Mouse (Mus musculus): ENCODE data around the gene Haus6.
"Not testable (repeated sequence)": the region's sequence is repeated elsewhere in the genome, so short reads cannot be mapped to it uniquely, and the experiment has no call there.

Haus6 gene

DNA sequence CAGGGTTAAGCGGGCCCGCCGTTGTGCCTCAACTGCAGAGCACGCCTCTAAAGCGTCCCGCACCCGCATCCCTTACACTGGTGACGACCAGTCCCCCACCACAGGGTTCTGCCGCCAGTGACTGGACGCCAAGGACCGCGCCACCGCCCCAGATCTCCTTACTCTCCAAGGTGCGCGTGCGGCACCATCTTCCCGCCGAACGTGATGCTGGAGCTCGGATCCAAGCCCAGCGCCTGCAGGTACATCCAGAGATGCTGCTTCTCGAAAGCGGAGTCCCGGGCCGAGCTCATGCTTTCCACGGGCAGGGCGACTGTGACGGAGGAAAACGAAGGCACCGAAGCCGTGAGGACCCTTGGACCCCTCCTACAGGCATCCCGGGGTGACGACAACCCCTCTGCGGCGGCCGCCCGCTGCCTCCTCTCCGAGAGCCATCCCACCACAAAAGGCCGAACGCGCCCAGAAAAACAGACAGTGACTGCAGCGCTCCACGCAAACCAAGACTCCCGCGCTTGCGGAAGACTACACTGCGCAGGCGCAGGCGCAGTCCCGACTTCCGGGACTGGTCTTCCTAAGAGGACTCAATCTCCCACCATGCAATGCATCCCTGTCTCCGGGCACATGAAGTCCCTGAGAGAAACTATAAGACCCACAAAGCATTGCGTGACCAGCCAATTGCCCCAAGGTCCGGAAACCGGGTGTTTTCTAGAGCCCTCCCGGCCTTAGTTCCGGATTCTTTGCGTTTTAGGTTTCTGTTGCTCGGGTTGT, at the start of gene Haus6:
TSS of gene Haus6 (minus strand) at position 532 of the 765 bp plus-strand sequence.
- DNase-seq (ENCODE audit: low read depth, low spot score): peak; percentile 94

- DNase-seq (ENCODE audit: low read depth, low spot score): no peak
These were observed 45.3 kb upstream of the Haus6 start for GRCm38 (mm10) chr4:86657176-86657575.

- DNase-seq (ENCODE audit: low read depth, low spot score): not testable (repeated sequence)
These were observed 44.6 kb upstream of the Haus6 start for GRCm38 (mm10) chr4:86656410-86656809.

DNA sequence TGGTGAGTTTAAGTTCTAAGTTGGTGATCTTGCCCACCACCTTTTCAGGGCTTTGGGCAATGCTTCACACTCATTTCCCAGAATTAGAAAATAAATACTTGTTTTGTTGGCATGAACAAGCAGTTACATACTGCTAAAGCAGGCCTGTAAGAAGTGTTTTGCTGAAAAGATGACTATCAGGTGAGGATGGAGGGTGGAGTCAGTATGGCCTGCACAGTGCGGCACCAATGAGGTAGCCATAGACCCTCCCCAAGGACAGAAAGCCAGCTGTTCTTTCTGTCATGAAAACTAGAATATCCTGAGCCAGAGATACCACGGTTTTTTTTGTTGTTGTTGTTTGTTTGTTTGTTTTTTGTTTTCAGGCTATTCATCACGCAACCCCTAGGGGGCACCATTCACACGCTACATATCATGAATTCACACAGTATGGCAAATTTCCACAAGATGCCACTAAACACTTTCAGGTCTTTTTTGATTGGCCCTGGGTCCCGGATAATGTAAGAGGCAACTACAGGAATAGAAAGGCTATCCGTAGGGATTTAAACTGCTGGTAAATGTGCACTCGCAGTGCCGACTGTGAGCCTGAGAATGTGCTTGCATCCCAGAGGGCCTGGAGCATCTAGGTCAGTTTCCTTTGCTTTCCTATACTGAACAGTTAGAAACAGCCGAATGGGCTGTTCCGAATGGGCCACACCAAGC, 40.0 kb upstream of the Haus6 start:
- no peak for DNase-seq (ENCODE audit: low read depth, low spot score)

- DNase-seq (ENCODE audit: low read depth, low spot score): not testable (repeated sequence)
These were observed 36.5 kb upstream of the Haus6 start for GRCm38 (mm10) chr4:86648394-86648793.

DNA sequence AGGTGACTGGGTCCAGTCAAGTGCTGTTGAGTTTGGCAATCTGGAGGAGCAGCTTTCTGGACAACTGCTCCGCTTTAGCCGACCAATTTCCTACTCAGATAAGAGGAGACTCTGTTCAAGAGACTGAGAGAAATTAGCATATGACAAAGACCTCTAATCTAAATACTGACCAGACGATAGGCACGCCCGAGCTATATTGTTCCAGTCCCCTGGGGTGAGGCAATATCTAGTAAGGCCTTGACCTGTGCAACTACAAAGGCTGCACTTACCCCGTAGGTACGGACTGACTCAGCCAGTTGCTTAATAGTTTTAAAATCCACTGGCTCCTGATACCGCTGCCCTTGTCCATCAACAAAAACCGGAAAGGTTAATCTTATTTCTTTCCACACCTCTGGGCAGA, 25.7 kb upstream of the Haus6 start:
- not testable (repeated sequence) for DNase-seq (ENCODE audit: low read depth, low spot score)

DNA sequence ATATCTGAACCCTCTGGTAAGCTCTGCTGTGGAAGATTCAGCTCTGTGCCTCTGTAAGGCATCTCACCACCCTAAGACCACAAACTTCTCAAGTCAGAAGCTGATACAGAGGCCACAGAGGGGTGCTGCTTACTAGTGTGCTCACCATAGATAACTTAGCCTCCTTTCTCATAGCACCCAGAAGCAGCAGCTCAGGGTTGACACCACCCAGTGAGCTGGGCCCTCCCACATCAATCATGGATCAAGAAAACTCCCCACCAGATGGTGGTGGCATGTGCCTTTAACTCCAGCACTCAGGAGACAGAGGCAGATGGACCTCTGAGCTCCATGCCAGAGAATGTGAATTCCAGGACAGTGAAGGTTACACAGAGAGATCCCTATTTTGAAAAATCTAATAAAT, 23.0 kb upstream of the Haus6 start:
- DNase-seq (ENCODE audit: low read depth, low spot score): not testable (repeated sequence)

DNA sequence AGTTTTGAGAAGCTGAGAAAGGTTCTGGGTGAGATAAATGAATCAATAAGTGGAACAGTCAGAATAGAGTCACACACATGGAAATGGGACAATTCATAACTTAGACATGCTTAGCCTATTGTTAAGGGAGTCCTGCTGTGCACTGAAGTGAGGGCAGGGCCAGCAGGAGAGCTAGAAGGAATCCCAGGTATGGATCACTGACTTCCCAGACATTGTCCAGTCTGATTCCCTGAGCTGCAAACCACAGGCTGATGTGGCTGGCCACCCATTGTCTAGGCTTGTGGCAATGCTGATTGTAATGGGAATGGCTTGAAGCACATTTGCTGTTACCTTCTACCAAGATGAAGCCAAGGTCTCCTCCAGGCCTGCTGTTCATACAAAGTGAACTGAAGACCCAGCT, 22.5 kb upstream of the Haus6 start:
- DNase-seq (ENCODE audit: low read depth, low spot score): not testable (repeated sequence)

DNA sequence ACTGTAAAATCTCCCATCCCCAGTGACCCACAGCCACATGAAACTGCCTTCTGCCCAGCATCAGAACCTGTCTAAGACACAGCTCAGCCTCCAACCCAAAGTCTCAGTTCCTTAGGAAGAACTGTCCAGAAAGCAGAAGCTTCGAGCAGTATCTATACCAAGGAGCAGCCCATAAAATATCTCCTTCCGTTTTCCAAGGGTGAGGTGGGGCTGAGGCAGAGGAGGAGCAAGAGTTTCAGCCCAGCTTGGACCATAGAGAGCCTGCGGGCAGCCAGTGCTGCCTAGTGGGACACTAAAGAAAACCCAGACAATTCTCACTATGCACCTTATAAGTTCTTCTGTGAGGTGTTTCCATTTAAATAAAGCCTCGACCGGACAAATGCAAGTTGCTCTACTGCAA, 20.7 kb upstream of the Haus6 start:
- not testable (repeated sequence) for DNase-seq (ENCODE audit: low read depth, low spot score)

DNA sequence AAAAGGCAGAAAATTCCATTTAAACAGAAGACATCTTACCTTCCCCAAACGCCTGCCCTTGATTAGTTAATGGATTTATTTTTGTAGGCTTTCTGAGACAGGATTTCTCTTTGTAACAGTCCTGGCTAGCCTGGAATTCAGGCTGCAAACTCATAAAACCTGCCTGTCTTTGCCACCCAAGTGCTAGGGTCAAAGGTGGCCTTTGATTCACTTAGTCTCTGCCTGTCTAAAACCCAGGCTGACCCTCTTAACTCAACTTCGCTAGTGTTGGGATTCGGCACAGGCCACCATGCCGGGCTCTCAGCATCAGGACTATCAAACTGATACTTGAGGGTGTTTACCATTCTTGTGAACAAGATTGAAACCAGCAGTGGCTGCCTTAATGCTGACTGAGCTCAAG, 20.0 kb upstream of the Haus6 start:
- no peak for DNase-seq (ENCODE audit: low read depth, low spot score)

- DNase-seq (ENCODE audit: low read depth, low spot score): not testable (repeated sequence)
These were observed 14.6 kb upstream of the Haus6 start for GRCm38 (mm10) chr4:86626496-86626895.

DNA sequence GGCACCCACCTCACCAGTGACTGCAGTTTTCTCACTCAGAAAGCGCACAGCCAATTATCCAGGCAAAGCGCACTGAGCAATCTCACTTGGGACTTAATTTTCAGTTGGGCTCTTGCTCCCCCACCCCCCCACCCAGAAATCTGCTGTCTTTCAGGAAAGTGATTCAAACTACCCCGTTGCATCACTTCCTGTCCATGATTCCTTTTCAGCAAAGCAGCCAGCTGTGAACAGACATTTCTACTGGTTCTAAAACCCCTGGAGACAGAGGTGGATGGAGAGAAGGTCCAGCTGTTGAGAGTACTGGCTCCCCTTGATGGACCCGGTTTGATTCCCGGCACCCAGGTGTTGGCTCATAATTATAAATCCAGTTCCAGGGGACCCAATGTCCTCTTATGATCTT, 13.6 kb upstream of the Haus6 start:
- DNase-seq (ENCODE audit: low read depth, low spot score): no peak

GRCm38 (mm10) chr4:86622532-86622931, 10.7 kb upstream of the Haus6 start:
- not testable (repeated sequence) for DNase-seq (ENCODE audit: low read depth, low spot score)

DNA sequence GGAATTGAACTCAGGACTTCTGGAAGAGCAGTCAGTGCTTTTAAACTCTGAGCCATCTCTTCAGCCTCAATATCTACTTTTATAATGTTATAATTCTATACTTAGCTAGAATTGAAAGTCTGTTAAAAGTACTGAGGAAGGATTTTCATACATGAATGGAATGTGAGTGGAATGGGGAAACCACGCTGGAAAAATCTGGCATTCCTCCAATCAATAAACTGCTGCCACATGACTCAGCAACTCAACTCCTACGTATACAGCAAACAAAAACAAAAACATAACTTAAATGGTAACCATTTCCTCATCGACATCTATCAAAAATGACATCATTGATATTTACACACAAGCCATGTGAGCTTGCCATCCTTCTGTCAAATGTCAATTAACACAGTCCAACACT, 10.3 kb upstream of the Haus6 start:
- no peak for DNase-seq (ENCODE audit: low read depth, low spot score)

DNA sequence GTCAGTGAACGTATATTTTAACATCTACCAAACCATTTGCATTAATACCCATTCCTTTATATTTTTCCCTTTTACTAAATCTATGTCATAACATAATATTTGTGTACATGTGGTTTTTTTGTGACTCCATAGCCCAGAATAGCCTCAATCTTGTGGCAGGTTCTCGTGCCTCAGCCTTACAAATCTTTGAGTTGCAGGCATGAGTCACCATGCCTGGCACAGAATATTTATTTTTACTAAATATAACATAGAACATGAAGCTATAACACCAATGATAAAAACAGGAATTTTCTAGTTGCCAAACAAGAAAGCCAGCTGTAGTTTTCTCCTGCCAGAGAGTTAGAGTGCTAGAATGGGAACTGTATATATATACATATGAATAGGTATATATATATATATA, 8.7 kb upstream of the Haus6 start:
- DNase-seq (ENCODE audit: low read depth, low spot score): no peak

- DNase-seq (ENCODE audit: low read depth, low spot score): no peak
These were observed 400 bp upstream of the Haus6 start for GRCm38 (mm10) chr4:86612289-86612620.

DNA sequence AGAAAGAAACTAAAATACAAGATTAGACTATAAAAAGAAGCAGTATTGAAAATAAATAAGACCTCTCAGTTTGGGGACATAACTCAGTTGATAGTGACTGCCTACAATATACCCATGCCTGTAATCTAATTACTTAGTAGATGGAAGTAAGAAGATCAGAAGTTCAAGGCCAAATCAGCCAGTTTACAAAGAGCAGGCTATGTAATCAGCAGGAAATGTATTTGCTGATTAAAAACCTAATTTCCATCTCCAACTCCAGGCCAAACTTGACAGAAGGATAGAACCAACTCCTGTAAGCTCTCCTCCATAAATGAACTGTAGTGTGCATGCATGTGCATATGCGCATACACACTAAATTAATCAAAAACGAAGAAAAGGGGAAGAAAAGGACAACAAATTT, 20.6 kb downstream of the Haus6 start:
- DNase-seq (ENCODE audit: low read depth, low spot score): no peak

- no peak for DNase-seq (ENCODE audit: low read depth, low spot score)
These were observed 23.6 kb downstream of the Haus6 start for GRCm38 (mm10) chr4:86588236-86588635.

GRCm38 (mm10) chr4:86580591-86580990, 31.3 kb downstream of the Haus6 start:
- no peak for DNase-seq (ENCODE audit: low read depth, low spot score)

DNA sequence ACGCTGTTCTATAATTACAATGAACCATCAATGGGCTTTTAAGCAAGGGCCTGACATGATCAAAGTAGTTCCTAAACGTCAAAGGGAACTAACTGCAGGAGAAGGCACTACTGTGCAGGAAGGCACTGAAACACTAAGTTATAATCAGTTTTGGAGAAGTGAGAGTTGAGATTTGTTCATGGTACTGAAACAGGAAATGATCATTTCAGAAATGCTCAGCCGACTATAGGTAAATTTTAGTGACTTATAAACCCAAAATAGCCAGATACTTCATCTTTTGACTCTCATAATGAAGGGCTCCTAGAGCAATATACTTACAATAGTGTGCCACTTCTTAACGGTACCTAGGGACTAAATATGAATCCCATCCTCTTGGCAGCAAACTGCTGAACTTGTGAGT, 31.8 kb downstream of the Haus6 start:
- no peak for DNase-seq (ENCODE audit: low read depth, low spot score)

- DNase-seq (ENCODE audit: low read depth, low spot score): no peak
These were observed 35.1 kb downstream of the Haus6 start for GRCm38 (mm10) chr4:86576630-86577225.

DNA sequence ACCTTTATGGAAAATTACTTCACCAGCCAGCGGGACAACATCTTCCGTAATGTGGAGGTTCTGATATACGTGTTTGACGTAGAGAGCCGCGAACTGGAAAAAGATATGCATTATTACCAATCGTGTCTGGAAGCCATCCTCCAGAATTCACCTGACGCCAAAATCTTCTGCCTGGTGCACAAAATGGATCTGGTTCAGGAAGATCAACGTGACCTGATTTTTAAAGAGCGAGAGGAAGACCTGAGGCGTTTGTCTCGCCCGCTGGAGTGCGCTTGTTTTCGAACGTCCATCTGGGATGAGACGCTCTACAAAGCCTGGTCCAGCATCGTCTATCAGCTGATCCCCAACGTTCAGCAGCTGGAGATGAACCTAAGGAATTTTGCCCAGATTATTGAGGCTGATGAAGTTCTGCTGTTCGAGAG, 35.7 kb downstream of the Haus6 start:
- no peak for DNase-seq (ENCODE audit: low read depth, low spot score)

Data from retina, postnatal 7 days (tissue).